Mouse (Mus musculus) right cerebral cortex, postnatal 10 days (tissue): ENCODE data around the gene Anxa3.

Experiments
- DNase-seq, 2 experiments: peaks; one replicate each; pipeline ENCODE4 v3.0.0; 2021; ENCODE audit warnings: low spot score in 2 of 2

Anxa3 gene

DNA sequence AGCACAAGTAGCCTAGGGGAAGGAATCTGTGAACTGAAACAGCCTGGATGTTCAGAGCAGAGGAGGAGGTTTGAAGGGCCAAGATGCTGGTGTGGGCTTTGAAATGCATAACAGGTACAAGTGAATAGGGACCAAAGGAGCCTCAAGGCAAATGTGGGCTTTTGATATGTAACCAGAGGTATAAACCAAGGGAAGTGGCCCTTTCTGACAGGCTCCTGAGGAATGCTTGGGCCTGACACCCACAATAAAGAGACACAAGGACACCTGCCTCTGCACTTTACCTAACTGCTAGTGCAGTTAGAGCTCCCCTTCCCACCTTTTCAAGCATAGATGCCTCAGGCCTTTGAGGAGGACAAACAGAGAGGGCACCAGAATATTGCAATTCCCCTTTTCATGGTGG is 54.8 kb downstream of the Anxa3 start:
- DNase-seq, result no peak

DNA sequence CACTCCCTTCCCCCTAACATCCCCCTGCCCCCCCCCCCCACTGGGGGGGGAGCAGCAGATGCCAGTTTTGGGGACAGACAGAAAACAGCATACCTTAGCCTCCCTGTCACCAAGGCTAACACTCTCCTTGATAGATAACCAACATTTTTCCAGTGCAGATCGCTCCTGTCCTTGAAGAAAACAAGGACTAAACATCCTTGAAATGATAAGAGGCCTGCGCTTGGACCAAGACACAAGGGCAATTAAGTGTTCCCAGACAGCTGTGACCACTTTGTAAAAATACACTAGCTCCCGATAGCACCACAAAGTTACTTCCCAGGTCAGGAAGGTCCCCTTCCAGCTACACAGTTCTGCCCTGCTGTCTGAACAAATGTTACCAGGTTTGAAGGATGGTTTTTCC is 55.2 kb downstream of the Anxa3 start:
- DNase-seq, result no peak

DNA sequence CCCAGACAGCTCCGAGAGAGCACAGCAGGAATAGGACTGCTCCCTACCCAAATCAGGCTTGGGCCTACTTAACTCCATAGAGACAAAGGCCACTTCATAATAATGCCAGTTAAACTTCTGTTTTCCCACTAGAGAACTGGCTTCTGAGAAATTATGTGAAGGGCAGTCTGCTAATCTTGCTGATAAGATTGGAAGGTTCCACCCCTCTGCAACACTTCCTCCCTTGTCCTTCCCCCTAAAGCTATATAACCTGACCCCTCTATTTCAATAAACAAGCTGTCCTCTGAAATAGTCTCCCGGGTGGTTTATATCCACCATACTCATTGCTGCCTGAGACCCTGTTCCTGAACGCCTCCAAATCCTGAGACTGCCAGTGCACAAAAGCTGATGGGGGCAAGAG is 56.1 kb downstream of the Anxa3 start:
- no peak for DNase-seq

DNA sequence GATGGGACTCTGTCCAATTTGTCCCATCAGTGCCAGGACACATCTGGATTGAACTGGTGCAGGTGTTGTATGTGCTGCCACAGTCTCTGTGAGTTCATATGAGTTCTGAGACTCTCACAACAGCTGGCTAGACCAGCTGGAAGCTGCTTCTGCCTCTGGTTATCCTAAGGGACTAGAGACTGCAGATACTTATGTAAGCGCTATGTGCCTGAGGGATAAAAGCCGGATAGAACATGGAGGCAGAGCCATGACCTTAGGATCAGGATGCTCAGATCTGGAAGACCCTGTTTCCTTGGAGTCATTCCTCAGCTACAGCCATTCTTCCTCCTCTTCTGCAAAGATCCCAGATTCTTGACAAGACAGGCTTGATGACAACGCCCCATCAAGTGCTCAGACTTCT is 60.3 kb downstream of the Anxa3 start:
- no peak for DNase-seq

DNA sequence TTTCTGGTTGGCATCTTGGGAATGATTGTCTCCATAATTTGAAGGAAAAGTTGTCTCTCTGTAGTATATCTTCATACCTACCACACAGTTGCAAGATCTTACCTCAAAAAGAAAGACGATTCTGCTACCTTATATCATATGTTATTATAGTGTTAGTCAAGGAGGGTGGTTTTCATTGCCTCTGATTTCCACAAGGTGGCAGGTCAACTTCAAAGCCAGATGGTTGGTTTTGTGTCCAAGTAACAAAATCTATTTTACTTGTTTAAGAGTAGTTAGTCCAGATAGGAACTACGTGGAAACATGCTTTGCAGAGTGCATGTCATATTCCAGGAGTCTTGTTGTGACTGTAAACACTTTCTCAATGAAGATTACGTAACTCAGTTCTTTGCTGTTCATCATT is 61.2 kb downstream of the Anxa3 start:
- no peak for DNase-seq

DNA sequence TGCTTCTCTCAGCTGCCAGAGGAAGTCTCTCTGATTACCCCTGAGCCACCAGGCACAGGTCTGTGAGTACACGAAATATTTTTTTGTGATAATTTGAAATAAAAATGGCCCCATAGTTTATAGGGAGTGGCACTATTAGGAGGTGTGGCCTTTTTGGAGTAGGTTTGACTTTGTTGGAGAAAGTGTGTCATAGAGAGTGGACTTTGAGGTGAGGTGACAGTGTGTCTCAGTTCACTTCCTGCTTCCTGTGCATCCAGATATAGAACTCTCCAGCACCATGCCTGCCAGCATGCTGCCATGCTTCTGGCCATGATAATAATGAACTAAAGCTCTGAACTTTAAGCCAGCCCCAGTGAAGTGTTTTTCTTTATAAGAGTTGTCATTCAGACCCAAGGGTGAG is 66.8 kb downstream of the Anxa3 start:
- DNase-seq, result no peak

DNA sequence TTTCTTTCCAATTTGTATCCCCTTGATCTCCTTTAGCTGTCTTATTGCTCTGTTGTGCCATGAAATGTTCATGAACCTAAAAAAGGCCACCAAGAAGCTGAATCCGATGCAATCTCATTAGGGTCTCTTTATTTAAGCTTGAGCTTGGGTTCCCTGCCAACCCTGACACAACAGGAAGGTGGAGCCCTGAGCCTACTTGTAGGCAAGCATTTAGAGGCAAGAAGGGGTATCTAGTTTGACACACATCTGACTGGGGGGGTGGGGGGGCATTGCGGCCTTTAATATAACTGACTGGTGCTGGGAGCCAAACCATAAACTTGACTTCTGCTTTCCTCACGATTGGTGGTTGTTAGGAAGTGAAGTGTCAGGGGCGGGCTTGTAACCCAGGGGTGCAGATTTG is 74.0 kb downstream of the Anxa3 start:
- no peak for DNase-seq

DNA sequence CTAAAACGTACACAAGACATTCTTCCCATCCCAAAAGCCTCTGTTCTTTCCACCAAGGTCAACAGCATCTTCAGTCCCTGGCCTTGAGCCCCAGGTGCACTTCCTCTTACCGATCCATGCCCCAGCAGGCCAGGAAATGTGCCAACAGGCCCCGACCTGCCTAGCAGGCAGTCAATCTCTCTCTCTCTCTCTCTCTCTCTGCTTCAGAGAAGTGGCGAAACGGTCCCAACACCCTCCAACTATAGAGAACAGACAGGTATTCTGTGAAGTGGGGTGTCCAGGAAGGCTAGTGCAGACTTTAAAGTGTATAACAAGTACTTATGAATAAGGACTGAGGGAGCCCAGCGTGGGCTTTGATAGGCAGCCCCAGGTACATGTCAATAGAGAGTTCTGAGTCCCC is 75.8 kb downstream of the Anxa3 start:
- DNase-seq, result no peak

DNA sequence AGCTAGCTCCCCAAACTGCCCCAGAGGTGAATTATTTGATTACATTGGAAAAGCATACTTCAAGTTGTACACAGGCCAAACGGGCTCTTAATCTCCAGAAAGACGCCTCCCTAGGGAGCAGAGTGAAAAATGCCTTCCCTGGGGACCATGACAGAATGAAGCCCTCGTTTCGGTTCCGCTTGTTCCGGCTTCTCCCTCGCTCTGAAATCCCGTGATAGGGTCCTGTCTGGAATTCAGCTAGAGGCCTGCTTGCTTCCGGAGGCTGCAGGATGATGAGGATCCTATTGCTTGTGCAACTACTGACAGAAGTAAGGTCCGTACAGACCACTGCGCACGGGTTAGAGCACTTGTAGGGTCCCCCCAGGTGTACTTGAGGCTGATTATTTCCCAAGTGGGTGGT is 77.9 kb downstream of the Anxa3 start:
- no peak for DNase-seq

DNA sequence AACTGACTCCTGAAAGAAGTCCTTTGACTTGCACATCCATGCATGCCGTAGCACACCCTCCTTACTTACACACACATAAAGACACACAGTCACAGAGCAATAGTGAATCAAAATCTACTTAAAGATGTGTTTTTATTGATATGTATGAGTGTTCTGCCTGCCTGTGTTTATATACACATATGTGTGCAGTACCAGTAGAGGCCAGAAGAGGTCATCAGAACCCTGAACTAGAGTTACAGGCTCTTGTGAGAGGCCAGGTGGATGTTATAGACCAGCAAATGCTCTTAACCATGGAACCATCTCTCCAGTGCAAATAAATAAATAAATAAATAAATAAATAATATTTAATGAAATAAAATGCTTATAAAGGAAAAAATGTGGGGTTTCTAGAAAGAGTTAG is 85.0 kb downstream of the Anxa3 start:
- no peak for DNase-seq

DNA sequence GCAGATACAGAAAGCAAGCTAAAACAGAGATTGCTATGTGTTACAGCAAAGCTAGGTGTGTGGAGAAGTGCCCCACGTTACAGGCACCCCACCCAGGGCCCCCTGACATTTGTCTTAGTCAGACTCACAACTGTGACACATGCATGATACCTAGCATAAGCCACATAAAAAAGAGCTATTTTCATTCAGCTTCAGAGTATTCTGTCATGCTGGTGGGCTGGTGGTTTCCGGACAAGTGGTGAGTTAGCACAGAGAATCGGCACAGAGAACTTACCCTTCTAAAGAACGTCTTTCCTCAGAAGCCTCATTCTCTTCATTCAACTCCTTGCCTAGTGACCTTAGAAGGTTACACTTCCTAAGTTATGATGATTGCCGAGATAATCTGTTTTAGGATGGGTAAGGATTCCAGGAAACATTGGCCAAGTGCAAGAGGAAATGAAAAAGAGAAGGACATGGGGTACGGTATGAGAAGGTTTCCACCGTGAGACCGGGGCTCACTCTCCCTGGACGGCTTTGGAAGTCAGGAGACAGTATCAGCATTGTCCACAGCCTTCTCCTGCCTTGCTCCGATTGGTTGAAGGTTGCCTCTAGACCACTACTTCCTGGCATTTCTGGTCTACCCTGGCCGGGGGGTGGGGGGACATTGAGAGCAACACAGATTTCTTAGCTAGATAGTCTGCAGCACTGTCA is 85.9 kb downstream of the Anxa3 start:
- DNase-seq, result no peak

DNA sequence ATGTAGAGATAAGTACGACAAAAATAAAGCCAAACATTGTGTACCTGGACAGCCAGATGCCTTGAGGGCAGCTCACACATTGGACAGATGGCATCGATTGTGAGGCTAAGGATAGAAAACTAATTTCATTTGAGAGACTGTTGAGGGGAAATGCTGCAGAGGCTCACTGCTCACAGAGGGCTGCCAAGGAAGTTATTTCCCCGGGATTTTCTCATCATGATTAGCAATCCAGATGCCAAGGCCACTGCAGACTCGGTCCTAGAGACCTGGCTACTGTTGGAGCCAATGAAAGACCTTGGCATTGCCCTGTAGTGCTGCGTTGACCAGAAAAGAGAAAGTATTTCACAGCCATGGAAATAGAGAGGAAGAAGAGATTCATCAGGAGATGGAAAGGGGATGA is 87.1 kb downstream of the Anxa3 start:
- no peak for DNase-seq

DNA sequence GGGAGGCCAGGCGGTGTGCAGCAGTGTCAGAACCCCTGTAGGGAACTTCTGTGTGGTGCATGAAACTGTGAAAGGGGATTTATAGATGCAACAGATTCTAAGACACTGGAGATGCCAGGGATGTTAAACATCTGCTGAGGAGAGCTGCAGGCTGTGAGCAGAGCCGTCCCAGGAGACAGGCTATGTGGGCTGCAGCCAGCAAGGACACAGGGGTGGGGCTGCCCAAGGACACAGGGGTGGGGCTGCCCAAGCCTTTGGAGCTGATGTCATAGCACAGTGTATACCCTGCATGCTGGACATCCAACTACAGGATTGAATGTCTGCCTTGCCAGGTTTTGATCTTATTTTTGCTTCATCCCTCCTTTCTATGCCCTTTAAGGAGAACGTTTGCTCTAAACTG is 88.0 kb downstream of the Anxa3 start:
- no peak for DNase-seq

DNA sequence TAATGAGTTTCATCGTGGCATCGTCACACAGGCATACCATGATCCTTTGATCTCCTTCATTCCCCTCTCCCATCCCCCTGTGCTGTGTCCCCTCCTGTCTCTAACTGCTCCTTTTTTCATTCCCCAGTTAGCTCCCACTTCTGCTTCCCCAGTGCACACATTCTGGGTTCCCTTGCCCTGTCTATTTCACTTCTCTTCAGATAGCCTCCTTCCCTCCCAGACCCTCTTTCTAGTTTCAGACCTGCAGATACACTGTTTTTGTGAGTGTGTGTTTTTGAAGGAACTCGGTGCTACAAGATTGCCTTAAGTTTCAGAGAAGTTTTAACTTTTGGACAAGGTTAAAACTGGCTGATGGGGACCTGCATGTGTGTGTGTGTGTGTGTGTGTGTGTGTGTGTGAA is 88.5 kb downstream of the Anxa3 start:
- DNase-seq, result no peak

DNA sequence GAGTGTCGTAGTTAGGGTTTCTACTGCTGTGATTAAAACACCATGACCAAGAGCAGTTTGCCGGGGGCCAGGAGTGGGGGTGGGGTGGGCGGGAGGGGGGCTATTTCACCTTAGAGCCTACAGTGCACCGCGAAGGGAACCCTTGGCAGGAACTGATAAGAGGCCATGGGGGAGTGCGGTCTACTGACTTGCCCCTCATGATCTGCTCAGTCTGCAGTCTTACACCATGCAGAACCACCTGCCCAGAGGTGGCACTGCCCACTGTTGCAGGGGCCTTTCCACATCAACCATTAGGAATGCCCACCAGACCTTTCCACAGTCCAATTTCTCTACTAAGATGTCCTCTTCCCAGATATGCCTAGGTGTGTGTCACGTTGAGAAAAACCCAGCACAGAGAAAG is 92.1 kb downstream of the Anxa3 start:
- DNase-seq, result no peak

DNA sequence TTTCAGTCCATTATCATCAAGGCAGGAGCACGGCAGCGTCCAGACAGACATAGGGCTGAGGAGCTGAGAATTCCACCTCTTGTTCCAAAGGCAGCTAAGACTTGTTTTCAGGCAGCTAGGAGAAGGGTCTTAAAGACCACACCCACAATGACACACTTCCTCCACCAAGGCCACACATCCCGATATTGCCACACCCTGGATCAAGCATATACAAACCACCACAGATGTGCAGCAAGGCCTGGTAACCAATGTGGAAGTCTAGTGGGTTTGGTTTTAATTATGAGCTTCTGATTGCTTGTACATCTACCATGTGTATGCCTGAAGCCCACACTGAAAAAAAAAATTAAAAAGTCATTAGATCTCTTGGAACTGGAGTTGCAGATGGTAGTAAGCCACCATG is 95.3 kb downstream of the Anxa3 start:
- no peak for DNase-seq

DNA sequence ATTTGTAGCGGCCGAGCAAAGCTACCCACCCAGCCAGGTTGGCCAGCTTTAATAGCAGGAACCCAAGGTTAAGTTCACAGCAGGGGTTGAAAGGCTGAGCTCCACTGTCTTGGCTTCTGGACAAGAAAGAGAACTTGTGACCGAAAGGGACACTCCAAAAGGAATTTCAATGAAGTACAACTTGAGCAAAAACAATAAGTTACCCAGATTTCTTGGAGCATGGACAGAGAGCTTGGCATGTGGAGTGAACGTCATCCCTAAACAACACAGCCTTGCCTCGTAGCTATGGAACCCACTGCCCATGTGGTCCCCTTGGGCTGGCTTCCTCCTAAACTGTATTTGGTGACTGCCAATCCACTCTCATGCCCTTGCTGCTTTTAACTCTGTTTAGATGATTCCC is 97.2 kb downstream of the Anxa3 start:
- DNase-seq, result peak; percentile 60 to 66
